Mouse (Mus musculus): ENCODE measurements at regions not wholly inside any gene's neighbourhood (a gene's known extent, or its start where the extent isn't known, plus 50 kb on each side); places are given as distances from the start of the nearest gene placed in this dataset.

DNA sequence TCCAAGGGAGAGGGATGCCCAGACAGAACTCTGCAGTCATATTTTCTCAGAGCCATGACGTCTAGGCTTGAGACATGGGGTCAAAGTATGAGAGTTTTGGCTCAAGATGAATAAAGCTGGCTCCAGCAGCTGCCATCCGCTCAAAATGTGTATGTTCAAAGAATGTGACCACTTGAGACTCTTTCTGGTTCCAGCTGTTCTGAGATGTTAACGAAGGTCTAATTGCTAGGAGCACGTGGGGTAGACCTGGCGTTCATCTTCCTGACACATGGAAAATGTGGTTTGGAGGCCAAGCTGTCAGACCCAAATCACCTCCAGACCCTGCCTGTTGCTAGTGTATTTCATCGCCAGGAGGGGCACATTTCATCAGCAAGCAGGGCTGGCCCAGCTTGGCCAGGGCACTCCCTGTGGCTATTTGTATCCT lies 58.9 kb upstream of the Ankrd1 start:
- TF ChIP-seq CTCF (IDR thresholded peaks at IDR 0.05; ENCODE audit: low read depth, low read length) (no peak), POLR2AphosphoS5 (IDR thresholded peaks at IDR 0.05; ENCODE audit: insufficient replicate concordance, low read depth, low read length) (no peak), GATA1 (IDR thresholded peaks at IDR 0.05; ENCODE audit: borderline replicate concordance, low read length) (no peak), TAL1 (conservative IDR thresholded peaks at IDR 0.05; ENCODE audit: low read depth, low read length) (no peak), GATA2 (IDR thresholded peaks at IDR 0.05; ENCODE audit: borderline replicate concordance, low read depth, low read length) (no peak)
- Histone ChIP-seq H3K4me3 (ENCODE audit: low read depth, low read length) (no peak overlapping the region), H3K27me3 (ENCODE audit: insufficient read depth, low read length) (peaks cover 17% of the 10 kb centered on the region), H3K36me3 (replicated peaks) (no peaks in the 10 kb centered on the region), H3K9me3 (replicated peaks) (no peaks in the 10 kb centered on the region), H3K4me1 (ENCODE audit: insufficient read depth, low read depth, low read length) (no peaks in the 10 kb centered on the region)
- ATAC-seq (ENCODE audit: extremely low read depth, insufficient number of reproducible peaks, low FRiP score, poor library complexity, severe bottlenecking): no peak
- DNase-seq (ENCODE audit: low spot score): no peak

DNA sequence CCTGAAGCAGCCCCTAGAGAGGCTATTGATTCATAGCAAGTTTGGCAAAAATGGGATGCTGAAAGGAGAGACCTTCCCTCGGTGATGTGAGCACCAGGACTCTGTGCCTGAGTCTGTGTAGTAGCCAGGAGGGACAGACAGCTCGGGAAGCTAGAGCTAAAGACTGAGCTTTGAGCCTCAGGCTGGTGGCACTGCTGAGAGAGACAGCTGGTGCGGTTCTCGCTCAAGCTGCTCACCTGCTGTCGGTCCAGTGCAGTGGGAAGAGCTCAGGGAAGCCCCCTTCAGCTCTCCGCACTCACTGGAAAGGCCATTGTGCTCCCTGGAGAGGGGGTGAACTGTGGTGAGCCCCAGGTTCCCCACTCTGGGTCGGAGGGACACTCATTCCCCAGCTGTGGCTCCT lies 60.4 kb upstream of the Ankrd1 start:
- H3K4me3 ChIP-seq (ENCODE audit: low read depth, low read length): no peak overlapping the region
- H3K36me3 ChIP-seq (replicated peaks): no peaks in the 10 kb centered on the region
- H3K9me3 ChIP-seq (replicated peaks): no peaks in the 10 kb centered on the region
- TF ChIP-seq POLR2AphosphoS5 (IDR thresholded peaks at IDR 0.05; ENCODE audit: insufficient replicate concordance, low read depth, low read length) (no peak), GATA2 (IDR thresholded peaks at IDR 0.05; ENCODE audit: borderline replicate concordance, low read depth, low read length) (no peak), GATA1 (IDR thresholded peaks at IDR 0.05; ENCODE audit: borderline replicate concordance, low read length) (no peak)
- DNase-seq (ENCODE audit: low spot score) (no peak), ATAC-seq (ENCODE audit: extremely low read depth, insufficient number of reproducible peaks, low FRiP score, poor library complexity, severe bottlenecking) (no peak)
- H3K27me3 ChIP-seq (ENCODE audit: insufficient read depth, low read length): peaks cover 20% of the 10 kb centered on the region
- H3K4me1 ChIP-seq (ENCODE audit: insufficient read depth, low read depth, low read length): no peaks in the 10 kb centered on the region

DNA sequence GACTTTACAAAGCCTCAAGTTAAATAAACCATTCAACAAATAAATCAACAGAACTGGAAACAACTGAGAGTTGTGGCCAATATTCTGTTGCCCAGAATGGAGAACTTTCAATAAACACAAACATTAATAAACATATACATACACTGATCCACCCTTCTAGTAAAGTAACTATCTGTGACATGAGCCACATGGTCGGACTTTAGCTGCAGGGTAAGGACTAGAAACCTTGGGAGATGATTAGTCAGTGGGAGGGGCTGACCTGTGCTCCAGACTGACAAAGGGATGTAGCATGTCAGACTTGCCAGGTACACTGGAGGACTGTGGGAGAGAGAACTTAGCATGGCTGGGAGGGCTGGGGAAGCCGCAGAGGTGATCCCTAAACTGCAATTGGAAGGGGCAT lies 61.6 kb upstream of the Ankrd1 start:
- DNase-seq (ENCODE audit: low spot score) (no peak), ATAC-seq (ENCODE audit: extremely low read depth, insufficient number of reproducible peaks, low FRiP score, poor library complexity, severe bottlenecking) (no peak)
- Histone ChIP-seq H3K9me3 (replicated peaks) (no peaks in the 10 kb centered on the region), H3K4me3 (ENCODE audit: low read depth, low read length) (no peak overlapping the region), H3K27me3 (ENCODE audit: insufficient read depth, low read length) (peaks cover 20% of the 10 kb centered on the region), H3K36me3 (replicated peaks) (no peaks in the 10 kb centered on the region), H3K4me1 (ENCODE audit: insufficient read depth, low read depth, low read length) (no peaks in the 10 kb centered on the region)
- no peak for TF ChIP-seq POLR2AphosphoS5 (IDR thresholded peaks at IDR 0.05; ENCODE audit: insufficient replicate concordance, low read depth, low read length)
- TF ChIP-seq GATA2 (IDR thresholded peaks at IDR 0.05; ENCODE audit: borderline replicate concordance, low read depth, low read length): no peak
- TF ChIP-seq TAL1 (conservative IDR thresholded peaks at IDR 0.05; ENCODE audit: low read depth, low read length): no peak
- no peak for TF ChIP-seq CTCF (IDR thresholded peaks at IDR 0.05; ENCODE audit: low read depth, low read length)
- no peak for TF ChIP-seq GATA1 (IDR thresholded peaks at IDR 0.05; ENCODE audit: borderline replicate concordance, low read length)

DNA sequence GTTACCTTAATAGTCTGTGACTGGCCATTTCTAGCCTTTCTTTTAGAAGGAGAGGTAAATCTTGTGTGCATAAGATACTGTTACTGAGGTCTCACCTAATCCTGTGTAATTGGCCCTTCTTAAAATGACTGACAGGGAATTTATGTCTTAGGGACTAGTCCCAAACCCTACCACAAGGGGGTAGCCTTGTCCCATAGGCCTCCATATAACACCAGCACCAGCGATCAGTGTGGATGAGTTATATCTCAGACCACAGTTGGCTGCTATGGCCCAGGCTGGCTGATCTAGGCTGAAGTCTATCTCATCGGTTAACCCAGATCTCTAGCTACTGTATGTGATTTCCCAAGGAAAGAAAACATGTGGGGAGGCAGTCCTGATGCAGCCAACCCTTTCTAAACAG lies 63.2 kb upstream of the Ankrd1 start:
- Histone ChIP-seq H3K9me3 (replicated peaks) (no peaks in the 10 kb centered on the region), H3K4me3 (ENCODE audit: low read depth, low read length) (no peak overlapping the region), H3K36me3 (replicated peaks) (no peaks in the 10 kb centered on the region), H3K27me3 (ENCODE audit: insufficient read depth, low read length) (peaks cover 20% of the 10 kb centered on the region), H3K4me1 (ENCODE audit: insufficient read depth, low read depth, low read length) (no peaks in the 10 kb centered on the region)
- TF ChIP-seq POLR2AphosphoS5 (IDR thresholded peaks at IDR 0.05; ENCODE audit: insufficient replicate concordance, low read depth, low read length): no peak
- peak; percentile 48 for TF ChIP-seq CTCF (IDR thresholded peaks at IDR 0.05; ENCODE audit: low read depth, low read length)
- no peak for ATAC-seq (ENCODE audit: extremely low read depth, insufficient number of reproducible peaks, low FRiP score, poor library complexity, severe bottlenecking)
- DNase-seq (ENCODE audit: low spot score): peak; percentile 39

DNA sequence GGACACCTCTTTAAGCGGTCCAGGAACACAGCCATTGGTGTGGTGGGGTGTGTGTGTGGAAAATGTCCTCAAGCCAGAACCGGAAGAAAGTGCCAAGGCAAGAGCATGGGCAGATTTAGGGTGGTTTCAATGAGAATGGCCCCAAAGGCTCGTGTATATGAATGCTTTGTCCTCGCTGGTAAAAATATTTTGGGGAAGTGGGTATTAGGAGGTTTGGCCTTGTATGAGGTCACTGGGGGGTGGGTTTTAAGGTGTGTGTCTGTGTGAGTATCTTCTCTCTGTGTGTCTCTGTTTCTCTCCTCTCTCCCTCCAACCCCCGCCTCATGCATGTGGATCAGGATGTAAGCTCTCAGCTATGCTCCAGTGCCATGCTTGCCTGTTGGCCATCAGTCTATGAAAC lies 69.8 kb upstream of the Ankrd1 start:
- no peaks in the 10 kb centered on the region for H3K36me3 ChIP-seq (replicated peaks)
- DNase-seq (ENCODE audit: low spot score): no peak
- H3K4me3 ChIP-seq (ENCODE audit: low read depth, low read length): no peak overlapping the region
- no peak for ATAC-seq (ENCODE audit: extremely low read depth, insufficient number of reproducible peaks, low FRiP score, poor library complexity, severe bottlenecking)
- H3K4me1 ChIP-seq (ENCODE audit: insufficient read depth, low read depth, low read length): no peaks in the 10 kb centered on the region
- H3K9me3 ChIP-seq (replicated peaks): no peaks in the 10 kb centered on the region
- H3K27me3 ChIP-seq (ENCODE audit: insufficient read depth, low read length): peaks cover 10% of the 10 kb centered on the region
- no peak for TF ChIP-seq CTCF (IDR thresholded peaks at IDR 0.05; ENCODE audit: low read depth, low read length)
- TF ChIP-seq GATA2 (IDR thresholded peaks at IDR 0.05; ENCODE audit: borderline replicate concordance, low read depth, low read length): no peak
- no peak for TF ChIP-seq POLR2AphosphoS5 (IDR thresholded peaks at IDR 0.05; ENCODE audit: insufficient replicate concordance, low read depth, low read length)
- TF ChIP-seq GATA1 (IDR thresholded peaks at IDR 0.05; ENCODE audit: borderline replicate concordance, low read length): no peak
- TF ChIP-seq TAL1 (conservative IDR thresholded peaks at IDR 0.05; ENCODE audit: low read depth, low read length): no peak

DNA sequence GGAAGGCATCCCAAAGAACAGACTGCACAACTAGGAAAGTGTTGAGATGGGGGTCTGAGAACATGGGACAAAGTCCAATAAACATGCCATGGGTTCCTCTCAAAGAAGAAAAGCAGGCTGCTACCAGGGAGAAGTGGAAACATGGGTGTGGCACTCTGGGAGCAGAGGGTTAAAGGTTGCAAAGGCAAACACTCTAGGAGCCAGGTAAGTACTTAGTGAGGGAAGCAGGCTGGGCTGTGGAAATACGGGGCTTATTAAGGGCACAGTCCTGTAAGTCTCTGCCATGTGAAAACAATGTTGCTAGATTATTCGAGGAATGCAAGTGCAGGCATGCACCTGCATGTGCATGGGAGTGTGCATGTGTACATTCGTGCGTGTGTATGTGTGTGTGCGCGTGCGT lies 71.7 kb upstream of the Ankrd1 start:
- no peak for TF ChIP-seq CTCF (IDR thresholded peaks at IDR 0.05; ENCODE audit: low read depth, low read length)
- no peak for TF ChIP-seq POLR2AphosphoS5 (IDR thresholded peaks at IDR 0.05; ENCODE audit: insufficient replicate concordance, low read depth, low read length)
- no peak for TF ChIP-seq GATA2 (IDR thresholded peaks at IDR 0.05; ENCODE audit: borderline replicate concordance, low read depth, low read length)
- no peak for TF ChIP-seq TAL1 (conservative IDR thresholded peaks at IDR 0.05; ENCODE audit: low read depth, low read length)
- TF ChIP-seq GATA1 (IDR thresholded peaks at IDR 0.05; ENCODE audit: borderline replicate concordance, low read length): no peak
- Histone ChIP-seq H3K9me3 (replicated peaks) (no peaks in the 10 kb centered on the region), H3K4me3 (ENCODE audit: low read depth, low read length) (no peak overlapping the region), H3K27me3 (ENCODE audit: insufficient read depth, low read length) (peaks cover 10% of the 10 kb centered on the region), H3K36me3 (replicated peaks) (no peaks in the 10 kb centered on the region), H3K4me1 (ENCODE audit: insufficient read depth, low read depth, low read length) (no peaks in the 10 kb centered on the region)
- ATAC-seq (ENCODE audit: extremely low read depth, insufficient number of reproducible peaks, low FRiP score, poor library complexity, severe bottlenecking): no peak
- no peak for DNase-seq (ENCODE audit: low spot score)

DNA sequence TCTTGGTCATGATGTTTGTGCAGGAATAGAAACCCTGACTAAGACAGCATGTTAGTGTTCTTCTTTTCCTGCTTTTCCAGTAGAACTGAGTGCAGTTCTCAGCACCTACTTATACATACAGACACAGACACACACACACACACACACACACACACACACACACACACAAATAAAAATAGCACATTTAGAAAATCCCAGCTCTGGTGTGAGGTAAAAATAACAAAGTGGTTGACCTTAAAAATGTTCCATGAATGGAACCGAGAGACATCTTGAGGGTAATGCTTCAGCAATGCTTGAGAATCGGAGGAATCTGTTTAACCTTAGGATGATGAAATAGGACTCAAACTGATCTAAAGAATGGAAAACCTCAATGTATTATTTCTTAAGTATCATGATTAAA lies 84.4 kb upstream of the Ankrd1 start:
- TF ChIP-seq POLR2AphosphoS5 (IDR thresholded peaks at IDR 0.05; ENCODE audit: insufficient replicate concordance, low read depth, low read length) (no peak), GATA1 (IDR thresholded peaks at IDR 0.05; ENCODE audit: borderline replicate concordance, low read length) (no peak)
- ATAC-seq (ENCODE audit: extremely low read depth, insufficient number of reproducible peaks, low FRiP score, poor library complexity, severe bottlenecking): no peak
- no peak overlapping the region for H3K4me3 ChIP-seq (ENCODE audit: low read depth, low read length)
- no peaks in the 10 kb centered on the region for H3K9me3 ChIP-seq (replicated peaks)
- no peaks in the 10 kb centered on the region; the same call in 1 of the 2 replicates for H3K27me3 ChIP-seq (ENCODE audit: insufficient read depth, low read length)
- H3K4me1 ChIP-seq (ENCODE audit: insufficient read depth, low read depth, low read length): no peaks in the 10 kb centered on the region
- no peaks in the 10 kb centered on the region for H3K36me3 ChIP-seq (replicated peaks)
- DNase-seq (ENCODE audit: low spot score): no peak

Data from G1E (cell line).